27 mouse cellular contexts compared by ENCODE assay signal in the genomic region with DNA sequence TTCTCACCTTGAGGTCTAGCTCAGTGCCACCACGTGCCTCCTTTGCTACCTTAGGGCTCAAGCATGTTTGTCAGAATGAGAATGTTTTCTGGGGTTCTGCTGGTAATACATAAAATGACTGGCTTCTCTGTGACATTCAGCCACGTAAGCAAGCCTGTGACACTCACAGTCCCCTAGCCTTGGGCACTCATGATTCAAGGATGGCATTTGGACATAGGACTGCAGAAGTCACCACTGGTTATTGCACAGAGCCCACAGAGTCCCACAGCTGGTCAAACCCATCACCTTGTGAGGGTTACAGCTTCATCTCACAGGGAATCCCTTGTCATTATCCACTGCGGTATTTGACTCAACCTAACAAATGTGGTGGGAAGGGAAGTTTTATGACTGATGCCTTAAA.
"Had no signal": no experiment of that assay in that cellular context is flagged by ENCODE, and none has a peak within 500 bp of the region (broad histone marks: within the 10 kb centered on the region; RNA-seq: fewer than 3 reads in every experiment).

No protein-coding gene starts in this region.

- H3K4me3 ChIP-seq: limb, embryonic 10.5 days; limb, embryonic 12.5 days; limb, embryonic 13.5 days; limb, embryonic 15.5 days; liver, embryonic 12.5 days; liver, embryonic 13.5 days; liver, embryonic 15.5 days; lung, embryonic 15.5 days; megakaryocyte, embryonic 14.5 days; midbrain, embryonic 10.5 days; midbrain, embryonic 12.5 days; midbrain, embryonic 13.5 days; midbrain, embryonic 15.5 days; myocyte had no signal

- H3K4me1 ChIP-seq: liver, embryonic 12.5 days; liver, embryonic 13.5 days; liver, embryonic 15.5 days had no signal

- DNase-seq: left cerebral cortex, postnatal 4 days; liver; liver, embryonic 13.5 days; liver, postnatal 0 days; lung, adult 18-20 months; lung, adult 2 months; lung, embryonic 14.5 days; lung, postnatal 10 days; lung, postnatal 14 days; lung, postnatal 36 days; lung, postnatal 4 days; midbrain, embryonic 14.5 days had no signal

- H3K27ac ChIP-seq: limb, embryonic 10.5 days; limb, embryonic 12.5 days; limb, embryonic 13.5 days; limb, embryonic 15.5 days; liver, embryonic 12.5 days; liver, embryonic 13.5 days; liver, embryonic 14.5 days; liver, embryonic 15.5 days; lung, embryonic 15.5 days; macrophage; midbrain, embryonic 10.5 days; midbrain, embryonic 12.5 days; midbrain, embryonic 13.5 days; midbrain, embryonic 15.5 days had no signal
